ENCODE assay signal across 7 mouse cellular contexts in genomic region chr4:46487348-46487747, GRCm38 (mm10). TPM values are rescaled to one million over a fixed set of nuclear protein-coding genes. Genes with fewer than 3 reads are reported as not detected.
DNase-seq lines count a peak whose midpoint lies in the region.

No protein-coding gene starts in this region.

- H3K27ac ChIP-seq in embryonic facial prominence, embryonic 10.5 days (replicated peaks): no peak overlapping the region

- 93% methylated on average over 5 of the region's 5 CpGs for WGBS in embryonic facial prominence, embryonic 10.5 days

- no peak overlapping the region for H3K4me3 ChIP-seq in embryonic facial prominence, embryonic 10.5 days

- H3K9me3 ChIP-seq in embryonic facial prominence, embryonic 10.5 days: no peaks in the 10 kb centered on the region

- H3K27me3 ChIP-seq in embryonic facial prominence, embryonic 10.5 days (replicated peaks; ENCODE audit: low read depth, poor library complexity, severe bottlenecking): no peaks in the 10 kb centered on the region

- H3K36me3 ChIP-seq in embryonic facial prominence, embryonic 10.5 days (replicated peaks): peaks cover 8% of the 10 kb centered on the region

- peak; percentile 77 for DNase-seq in right cerebral cortex, postnatal 10 days (ENCODE audit: low spot score in 2 of 2)
- no peak for DNase-seq in right cerebral cortex, adult 18-20 months
- peak; percentile 73 to 84 for DNase-seq in cerebellum, postnatal 14 days
- peak; percentile 65 to 66 for DNase-seq in kidney, adult 8-10 months
- DNase-seq in skeletal muscle tissue, adult 2 months (ENCODE audit: low read depth, low spot score): peak; percentile 30
- DNase-seq in embryo, embryonic 10 days (ENCODE audit: low spot score): no peak
- no peak for DNase-seq in embryonic facial prominence, embryonic 10.5 days (ENCODE audit: low spot score)

- peaks cover 24% of the 10 kb centered on the region for H3K4me1 ChIP-seq in embryonic facial prominence, embryonic 10.5 days

RNA-seq across cellular contexts. Expression of gene Nans, which starts 1.7 kb away (rescaled TPM):
- polyA plus RNA-seq in embryonic facial prominence, embryonic 10.5 days (2016; fragmentation: Nextera tagmentation; extraction: Ambion mirVana): 86.7 and 88.8 TPM in 2 replicates

RNA-seq across cellular contexts. Expression of gene Anp32b, which starts 36.6 kb away (rescaled TPM):
- 427 and 431 TPM in 2 replicates for polyA plus RNA-seq in embryonic facial prominence, embryonic 10.5 days (2016; fragmentation: Nextera tagmentation; extraction: Ambion mirVana)

RNA-seq across cellular contexts. Expression of gene Trim14, which starts 48.6 kb away (rescaled TPM):
- polyA plus RNA-seq in embryonic facial prominence, embryonic 10.5 days (2016; fragmentation: Nextera tagmentation; extraction: Ambion mirVana): 0.59 and 0.64 TPM in 2 replicates

Comparison
In these comparisons a context has a peak if more than half of its experiments do, and no peak if none do; other contexts are left out.
1. DNase-seq: peak in right cerebral cortex, postnatal 10 days (2 of 2), cerebellum, postnatal 14 days (2 of 2), kidney, adult 8-10 months (2 of 2) and skeletal muscle tissue, adult 2 months (single experiment); none in right cerebral cortex, adult 18-20 months (single experiment), embryo, embryonic 10 days (single experiment) and embryonic facial prominence, embryonic 10.5 days (single experiment).